Mouse (Mus musculus): Measurements from ENCODE around the gene Gpc3. TPM values are rescaled to one million over a fixed set of nuclear protein-coding genes. Genes with fewer than 3 reads are reported as not detected.
"Not testable (repeated sequence)": the region's sequence is repeated elsewhere in the genome, so short reads cannot be mapped to it uniquely, and the experiment has no call there.

Gene Gpc3
- polyA plus RNA-seq, 1 experiment: not detected

GRCm38 (mm10) chrX:52352981-52353380, 260.8 kb downstream of the Gpc3 start:
- Histone ChIP-seq H3K79me2 (ENCODE audit: control insufficient read depth, insufficient read depth) (no peaks in the 10 kb centered on the region), H3K36me3 (ENCODE audit: control insufficient read depth, insufficient read depth) (no peaks in the 10 kb centered on the region), H3K27me3 (ENCODE audit: control insufficient read depth, insufficient read depth, insufficient read length) (no peaks in the 10 kb centered on the region), H3K79me3 (ENCODE audit: low read depth) (no peaks in the 10 kb centered on the region), H3ac (ENCODE audit: control insufficient read depth, insufficient read length, low read depth) (no peak overlapping the region), H3K4me3 (ENCODE audit: insufficient read depth, poor library complexity, severe bottlenecking) (no peak overlapping the region)
- TF ChIP-seq CTCF (IDR thresholded peaks at IDR 0.05; ENCODE audit: control insufficient read depth, insufficient read depth, insufficient read length) (no peak), FOSL1 (IDR thresholded peaks at IDR 0.05; ENCODE audit: insufficient read depth, low read length, poor library complexity, severe bottlenecking) (no peak), MYOG (IDR thresholded peaks at IDR 0.05; ENCODE audit: control insufficient read depth, extremely low read depth, insufficient read length) (no peak), USF1 (IDR thresholded peaks at IDR 0.05; ENCODE audit: low read depth) (no peak), MAX (IDR thresholded peaks at IDR 0.05) (no peak), CEBPB (IDR thresholded peaks at IDR 0.05; ENCODE audit: low read depth) (no peak), MYOD1 (IDR thresholded peaks at IDR 0.05; ENCODE audit: control insufficient read depth, insufficient read length, low read depth) (no peak)

GRCm38 (mm10) chrX:52350631-52351030, 263.1 kb downstream of the Gpc3 start:
- H3K79me3 ChIP-seq (ENCODE audit: low read depth); H3K79me2 ChIP-seq (ENCODE audit: control insufficient read depth, insufficient read depth); H3K4me3 ChIP-seq (ENCODE audit: insufficient read depth, poor library complexity, severe bottlenecking); H3K36me3 ChIP-seq (ENCODE audit: control insufficient read depth, insufficient read depth); H3K27me3 ChIP-seq (ENCODE audit: control insufficient read depth, insufficient read depth, insufficient read length); H3ac ChIP-seq (ENCODE audit: control insufficient read depth, insufficient read length, low read depth): not testable (repeated sequence)

- Histone ChIP-seq H3K79me2 (ENCODE audit: control insufficient read depth, insufficient read depth) (no peaks in the 10 kb centered on the region), H3K4me3 (ENCODE audit: insufficient read depth, poor library complexity, severe bottlenecking) (no peak overlapping the region), H3K36me3 (ENCODE audit: control insufficient read depth, insufficient read depth) (no peaks in the 10 kb centered on the region), H3ac (ENCODE audit: control insufficient read depth, insufficient read length, low read depth) (no peak overlapping the region), H3K27me3 (ENCODE audit: control insufficient read depth, insufficient read depth, insufficient read length) (no peaks in the 10 kb centered on the region), H3K79me3 (ENCODE audit: low read depth) (no peaks in the 10 kb centered on the region)
- TF ChIP-seq MYOD1 (IDR thresholded peaks at IDR 0.05; ENCODE audit: control insufficient read depth, insufficient read length, low read depth) (no peak), CTCF (IDR thresholded peaks at IDR 0.05; ENCODE audit: control insufficient read depth, insufficient read depth, insufficient read length) (no peak), MAX (IDR thresholded peaks at IDR 0.05) (no peak), MYOG (IDR thresholded peaks at IDR 0.05; ENCODE audit: control insufficient read depth, extremely low read depth, insufficient read length) (no peak)
Observed at GRCm38 (mm10) chrX:52348773-52349172, 265.0 kb downstream of the Gpc3 start.

DNA sequence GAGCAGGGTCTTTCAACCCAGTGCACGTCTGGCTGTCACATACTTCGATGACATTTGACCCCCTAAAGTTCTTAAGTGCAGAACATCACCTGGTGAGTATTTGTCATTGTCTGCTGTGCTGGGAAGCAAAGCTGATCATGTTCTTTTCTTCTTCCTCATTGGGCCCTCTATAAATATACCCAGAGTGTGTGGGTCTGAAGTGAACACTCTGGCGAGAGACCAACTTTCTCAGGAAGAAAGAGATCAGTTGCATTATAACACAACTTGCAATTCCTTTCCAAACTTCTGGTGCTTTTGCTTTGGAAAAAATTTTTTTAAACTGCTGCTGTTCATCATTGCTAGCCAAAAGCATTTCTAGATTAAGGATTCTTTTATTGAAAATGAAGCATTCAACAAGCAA, 269.7 kb downstream of the Gpc3 start:
- no peaks in the 10 kb centered on the region for H3K27me3 ChIP-seq (ENCODE audit: control insufficient read depth, insufficient read depth, insufficient read length)
- no peaks in the 10 kb centered on the region for H3K36me3 ChIP-seq (ENCODE audit: control insufficient read depth, insufficient read depth)
- TF ChIP-seq USF1 (IDR thresholded peaks at IDR 0.05; ENCODE audit: low read depth) (no peak), MYOG (IDR thresholded peaks at IDR 0.05; ENCODE audit: control insufficient read depth, extremely low read depth, insufficient read length) (no peak), MYOD1 (IDR thresholded peaks at IDR 0.05; ENCODE audit: control insufficient read depth, insufficient read length, low read depth) (no peak), CTCF (IDR thresholded peaks at IDR 0.05; ENCODE audit: control insufficient read depth, insufficient read depth, insufficient read length) (no peak), FOSL1 (IDR thresholded peaks at IDR 0.05; ENCODE audit: insufficient read depth, low read length, poor library complexity, severe bottlenecking) (no peak), MAX (IDR thresholded peaks at IDR 0.05) (no peak), CEBPB (IDR thresholded peaks at IDR 0.05; ENCODE audit: low read depth) (no peak)
- no peaks in the 10 kb centered on the region for H3K79me3 ChIP-seq (ENCODE audit: low read depth)
- H3K4me3 ChIP-seq (ENCODE audit: insufficient read depth, poor library complexity, severe bottlenecking): no peak overlapping the region
- no peaks in the 10 kb centered on the region for H3K79me2 ChIP-seq (ENCODE audit: control insufficient read depth, insufficient read depth)
- H3ac ChIP-seq (ENCODE audit: control insufficient read depth, insufficient read length, low read depth): no peak overlapping the region

DNA sequence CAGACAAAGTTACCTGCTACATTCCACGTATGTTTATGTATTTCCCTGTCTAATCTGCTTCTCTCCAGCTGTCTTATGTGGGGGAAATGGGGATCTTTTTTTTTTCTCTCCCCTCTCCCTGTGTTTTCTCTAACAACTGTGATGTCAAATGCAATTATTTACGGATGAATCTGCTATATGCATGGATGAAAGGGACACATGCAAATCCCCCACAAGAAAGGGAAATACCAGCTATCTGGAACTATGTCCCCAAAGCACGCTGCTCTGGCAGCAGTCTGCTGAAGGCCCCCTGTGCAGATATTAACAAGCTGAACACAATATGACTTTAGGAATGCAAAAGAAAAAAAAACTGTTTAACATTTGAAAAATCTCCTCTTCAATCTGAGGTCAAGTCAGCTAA, 273.5 kb downstream of the Gpc3 start:
- Histone ChIP-seq H3K4me3 (ENCODE audit: insufficient read depth, poor library complexity, severe bottlenecking) (no peak overlapping the region), H3K79me3 (ENCODE audit: low read depth) (no peaks in the 10 kb centered on the region), H3K27me3 (ENCODE audit: control insufficient read depth, insufficient read depth, insufficient read length) (no peaks in the 10 kb centered on the region), H3ac (ENCODE audit: control insufficient read depth, insufficient read length, low read depth) (no peak overlapping the region), H3K79me2 (ENCODE audit: control insufficient read depth, insufficient read depth) (no peaks in the 10 kb centered on the region), H3K36me3 (ENCODE audit: control insufficient read depth, insufficient read depth) (no peaks in the 10 kb centered on the region)
- TF ChIP-seq CEBPB (IDR thresholded peaks at IDR 0.05; ENCODE audit: low read depth): no peak
- TF ChIP-seq CTCF (IDR thresholded peaks at IDR 0.05; ENCODE audit: control insufficient read depth, insufficient read depth, insufficient read length): no peak
- TF ChIP-seq MYOG (IDR thresholded peaks at IDR 0.05; ENCODE audit: control insufficient read depth, extremely low read depth, insufficient read length): no peak
- TF ChIP-seq MYOD1 (IDR thresholded peaks at IDR 0.05; ENCODE audit: control insufficient read depth, insufficient read length, low read depth): no peak
- TF ChIP-seq FOSL1 (IDR thresholded peaks at IDR 0.05; ENCODE audit: insufficient read depth, low read length, poor library complexity, severe bottlenecking): no peak
- no peak for TF ChIP-seq USF1 (IDR thresholded peaks at IDR 0.05; ENCODE audit: low read depth)
- no peak for TF ChIP-seq MAX (IDR thresholded peaks at IDR 0.05)

DNA sequence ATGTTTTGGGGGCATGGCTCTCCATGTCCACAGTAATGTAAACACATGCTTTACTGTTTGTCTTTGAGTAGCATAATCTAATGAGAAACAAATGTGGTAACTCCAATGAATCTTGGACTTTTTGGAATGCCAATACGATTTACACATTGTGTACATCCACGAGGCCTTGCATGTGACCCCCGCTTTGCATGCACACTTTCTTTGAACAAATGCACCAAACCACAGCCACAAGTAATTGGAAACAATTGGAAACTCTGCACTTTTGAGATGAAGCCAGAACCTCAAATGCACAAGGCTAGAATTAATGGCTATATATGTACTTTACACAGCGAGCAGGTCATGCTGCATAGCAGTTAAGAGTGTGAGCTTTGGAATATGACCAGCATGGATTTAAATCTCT, 292.0 kb downstream of the Gpc3 start:
- H3ac ChIP-seq (ENCODE audit: control insufficient read depth, insufficient read length, low read depth): no peak overlapping the region
- H3K79me2 ChIP-seq (ENCODE audit: control insufficient read depth, insufficient read depth): no peaks in the 10 kb centered on the region
- H3K36me3 ChIP-seq (ENCODE audit: control insufficient read depth, insufficient read depth): no peaks in the 10 kb centered on the region
- no peak overlapping the region for H3K4me3 ChIP-seq (ENCODE audit: insufficient read depth, poor library complexity, severe bottlenecking)
- H3K79me3 ChIP-seq (ENCODE audit: low read depth): no peaks in the 10 kb centered on the region
- TF ChIP-seq MAX (IDR thresholded peaks at IDR 0.05): no peak
- TF ChIP-seq CEBPB (IDR thresholded peaks at IDR 0.05; ENCODE audit: low read depth): no peak
- TF ChIP-seq MYOG (IDR thresholded peaks at IDR 0.05; ENCODE audit: control insufficient read depth, extremely low read depth, insufficient read length): no peak
- TF ChIP-seq USF1 (IDR thresholded peaks at IDR 0.05; ENCODE audit: low read depth): no peak
- no peak for TF ChIP-seq MYOD1 (IDR thresholded peaks at IDR 0.05; ENCODE audit: control insufficient read depth, insufficient read length, low read depth)
- no peak for TF ChIP-seq FOSL1 (IDR thresholded peaks at IDR 0.05; ENCODE audit: insufficient read depth, low read length, poor library complexity, severe bottlenecking)
- no peak for TF ChIP-seq CTCF (IDR thresholded peaks at IDR 0.05; ENCODE audit: control insufficient read depth, insufficient read depth, insufficient read length)
- no peaks in the 10 kb centered on the region for H3K27me3 ChIP-seq (ENCODE audit: control insufficient read depth, insufficient read depth, insufficient read length)

Data from C2C12 (cell line).